Mouse (Mus musculus) adrenal gland, adult 18-20 months (tissue): Measurements from ENCODE around the gene Ugt1a2. TPM values are rescaled to one million over a fixed set of nuclear protein-coding genes. Genes with fewer than 3 reads are reported as not detected.
"Not testable (repeated sequence)": the region's sequence is repeated elsewhere in the genome, so short reads cannot be mapped to it uniquely, and the experiment has no call there.

ENCODE experiments used
- DNase-seq, 2 experiments: peaks; one replicate each; pipeline ENCODE4 v3.0.0; 2021 to 2022; ENCODE audit warnings: low spot score in 2 of 2
- long read RNA-seq, 2 experiments: library from polyadenylated mRNA; stranded (forward); transcript quantifications; one replicate each; pipeline ENCODE4 v2.0.0; 2021
- total RNA-seq, 2 experiments: library from RNA; stranded (reverse); gene quantifications; 1 replicate in 1 of 2; 2 replicates in 1 of 2; pipeline ENCODE4 v1.2.3; 2021

The Ugt1a2 gene
- total RNA-seq = 1 to 10 TPM in 1 of 2 experiments, not detected in 1; 1.3 TPM
- long read RNA-seq, experiment 1 = 0 reads
- long read RNA-seq, experiment 2, partial matches to known transcripts = 0 of 1 reads
- long read RNA-seq, experiment 2, other reads (novel, unspliced or antisense) = 0 of 1 reads

- DNase-seq = no peak
Observed at GRCm38 (mm10) chr1:88200456-88200855, at the start of gene Ugt1a2. Gene Ugt1a2, plus strand, starts transcription at chr1:88200601.

- no peak for DNase-seq
Observed at GRCm38 (mm10) chr1:88158430-88158829, 42.0 kb upstream of the Ugt1a2 start.

DNA sequence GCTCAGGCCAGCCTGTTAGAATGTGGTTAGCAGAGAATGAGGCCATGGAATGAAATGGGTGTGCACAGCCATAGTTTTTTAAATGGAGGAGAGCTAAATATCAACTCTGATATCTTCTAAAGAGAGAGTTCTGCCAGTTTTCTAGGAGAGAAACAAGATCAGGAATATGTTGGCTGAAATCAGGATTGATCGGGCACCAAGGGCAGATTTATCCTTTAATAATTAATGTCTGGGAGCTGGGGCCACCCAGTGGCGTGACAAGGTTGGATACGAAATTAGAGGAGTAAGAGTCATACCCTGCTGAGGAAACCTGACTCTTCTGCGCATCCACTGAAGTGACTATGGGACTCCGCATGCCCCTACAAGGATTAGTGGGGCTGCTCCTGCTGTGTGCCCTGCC lies 34.7 kb upstream of the Ugt1a2 start, which contains the start of gene Ugt1a5:
Ugt1a5 (plus strand) TSS at position 302 of the 400 bp plus-strand sequence.
- DNase-seq = no peak

DNA sequence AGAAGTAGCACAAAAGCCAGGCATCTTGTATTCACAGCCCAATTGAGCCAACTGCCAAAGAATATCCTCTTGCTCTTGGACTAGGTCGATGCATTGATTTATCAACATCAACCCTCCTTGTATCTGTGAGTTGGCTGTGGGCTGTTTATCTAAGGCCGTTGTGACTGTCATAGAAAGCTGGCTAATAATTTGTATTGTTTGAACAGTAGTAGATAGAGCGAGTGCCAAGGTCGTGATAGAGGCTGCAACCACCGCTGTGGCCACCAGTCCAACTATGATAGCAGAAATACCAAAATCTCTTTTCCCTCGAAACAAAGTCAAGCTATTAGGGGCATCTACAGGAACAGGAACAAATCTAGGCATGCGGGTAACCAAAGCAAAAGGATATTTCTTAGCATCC lies 28.2 kb upstream of the Ugt1a2 start:
- not testable (repeated sequence) for DNase-seq

DNA sequence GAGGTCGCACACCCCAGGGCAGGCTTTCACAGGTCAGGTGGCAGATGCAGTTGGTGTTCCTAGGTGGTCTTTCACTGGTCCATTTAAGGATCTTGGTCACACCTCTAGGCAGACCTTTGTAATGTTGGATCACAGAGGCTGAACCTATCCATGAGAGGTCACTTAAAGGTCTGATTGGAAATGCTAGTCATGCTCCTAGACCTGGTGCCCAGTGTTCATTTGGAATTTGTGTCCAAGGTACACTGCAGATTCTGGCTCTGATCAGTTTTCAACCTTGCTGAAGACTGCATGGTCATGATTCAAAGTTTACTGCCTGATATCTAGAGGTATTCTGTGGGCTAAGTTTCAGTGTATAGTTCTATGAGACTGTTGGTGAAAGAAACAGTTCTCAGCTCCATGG lies 20.7 kb upstream of the Ugt1a2 start:
- DNase-seq = no peak

DNA sequence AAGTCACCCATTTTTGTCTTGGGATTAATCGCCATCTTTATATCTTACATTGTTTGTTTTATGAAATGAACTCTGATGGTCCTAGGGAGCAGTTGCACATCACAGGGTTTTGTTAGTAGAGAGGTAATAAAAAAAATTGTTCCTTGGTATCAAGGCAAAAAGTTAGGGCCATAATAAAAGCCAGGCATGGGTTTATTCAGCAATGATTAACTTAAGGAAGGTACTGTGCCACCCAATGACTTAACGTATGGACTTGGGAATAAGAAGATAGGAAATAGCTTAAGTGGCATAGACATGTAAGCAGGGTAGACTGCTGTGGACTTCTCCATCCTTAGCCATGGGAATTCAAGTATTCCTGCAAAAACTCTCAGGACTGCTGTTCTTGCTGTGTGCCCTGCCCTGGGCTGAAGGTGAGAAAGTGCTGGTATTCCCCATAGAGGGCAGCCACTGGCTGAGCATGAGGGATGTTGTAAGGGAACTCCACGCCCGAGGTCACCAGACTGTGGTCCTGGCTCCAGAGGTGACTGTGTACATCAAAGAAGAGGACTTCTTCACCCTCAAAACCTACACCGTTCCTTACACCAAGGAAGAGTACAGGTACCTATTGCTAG lies 14.0 kb upstream of the Ugt1a2 start:
- no peak for DNase-seq

DNA sequence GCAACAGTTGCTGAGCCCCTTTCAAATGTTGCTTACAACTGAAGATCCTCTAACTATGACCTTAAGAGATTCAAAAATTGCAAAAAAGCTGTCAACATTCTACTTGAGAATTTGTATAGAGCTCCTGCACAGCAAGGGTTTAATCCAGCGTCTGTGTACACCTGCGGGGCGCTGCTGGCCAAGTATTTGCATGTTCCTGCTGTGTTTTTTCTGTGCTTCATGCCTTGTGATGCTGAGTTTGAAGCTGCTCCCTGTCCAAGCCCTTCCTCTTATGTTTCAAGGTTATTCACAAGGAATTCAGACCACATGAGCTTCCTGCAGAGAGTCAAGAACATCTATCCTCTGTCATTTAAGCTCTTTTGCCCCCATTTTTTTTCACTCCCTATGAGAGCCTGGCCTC lies 8.3 kb upstream of the Ugt1a2 start:
- no peak for DNase-seq

- no peak for DNase-seq
Observed at GRCm38 (mm10) chr1:88195687-88196086, 4.7 kb upstream of the Ugt1a2 start.

- no peak for DNase-seq
Observed at GRCm38 (mm10) chr1:88197443-88197842, 3.0 kb upstream of the Ugt1a2 start.

DNA sequence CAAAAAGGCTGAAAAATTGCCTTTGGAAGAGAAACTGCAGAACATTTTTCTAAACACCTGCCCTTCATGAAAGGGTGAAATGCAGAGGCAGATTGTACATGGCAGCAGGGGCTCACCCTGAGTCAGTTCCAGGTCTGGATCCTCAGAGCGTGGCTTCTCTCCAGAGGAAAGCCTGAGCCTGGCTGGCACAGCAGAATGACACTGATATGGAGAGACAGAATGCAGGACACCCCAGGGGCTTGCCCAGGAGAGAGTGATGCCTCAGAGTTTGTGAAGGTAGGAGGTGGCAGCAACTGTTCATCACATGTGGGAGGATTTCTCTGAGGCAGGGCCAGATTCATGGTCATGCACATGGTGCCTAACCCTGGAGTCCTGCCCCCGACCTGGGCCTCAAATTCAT lies 405 bp upstream of the Ugt1a2 start:
- no peak for DNase-seq

- peak; percentile 65 to 71 for DNase-seq
Observed at GRCm38 (mm10) chr1:88205294-88205922, 5.0 kb downstream of the Ugt1a2 start, which contains the start of gene Dnajb3. Gene Dnajb3, minus strand, starts transcription at chr1:88205782.

DNA sequence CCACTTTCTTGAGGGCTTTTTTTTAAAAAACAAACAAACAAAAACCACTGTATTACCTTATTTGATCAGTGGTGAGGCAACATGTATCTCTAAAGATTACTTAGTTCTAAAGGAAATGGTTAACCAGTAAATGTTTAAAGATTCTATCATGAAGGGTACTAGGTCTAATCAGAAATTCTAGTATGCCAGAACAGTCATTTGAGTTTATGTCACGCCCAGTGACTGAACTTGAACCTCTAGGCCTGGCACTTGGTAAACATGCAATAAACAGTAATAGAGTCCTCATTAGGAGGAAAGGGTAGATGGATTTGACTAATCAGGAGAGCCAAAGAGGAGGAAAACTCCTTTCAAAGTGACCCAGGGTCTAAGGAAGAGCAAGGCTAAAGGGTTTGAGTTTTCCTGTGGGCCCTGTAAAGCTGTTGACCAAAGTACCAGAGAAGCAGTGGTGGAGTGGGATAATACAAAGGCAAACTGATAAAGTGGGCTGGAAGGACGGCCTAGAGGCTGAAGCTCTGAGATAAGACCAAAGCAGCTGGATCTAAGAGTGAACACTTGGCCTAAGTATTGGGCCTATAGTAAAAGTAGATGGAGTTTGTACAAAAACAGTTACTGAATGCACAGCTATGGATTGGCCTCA lies 6.6 kb downstream of the Ugt1a2 start:
- no peak for DNase-seq

GRCm38 (mm10) chr1:88211812-88212211 lies 11.4 kb downstream of the Ugt1a2 start, which contains the start of gene Ugt1a1:
Gene Ugt1a1, plus strand, starts transcription at chr1:88211959.
- peak in 1 of 2 experiments; percentile 22 for DNase-seq

DNA sequence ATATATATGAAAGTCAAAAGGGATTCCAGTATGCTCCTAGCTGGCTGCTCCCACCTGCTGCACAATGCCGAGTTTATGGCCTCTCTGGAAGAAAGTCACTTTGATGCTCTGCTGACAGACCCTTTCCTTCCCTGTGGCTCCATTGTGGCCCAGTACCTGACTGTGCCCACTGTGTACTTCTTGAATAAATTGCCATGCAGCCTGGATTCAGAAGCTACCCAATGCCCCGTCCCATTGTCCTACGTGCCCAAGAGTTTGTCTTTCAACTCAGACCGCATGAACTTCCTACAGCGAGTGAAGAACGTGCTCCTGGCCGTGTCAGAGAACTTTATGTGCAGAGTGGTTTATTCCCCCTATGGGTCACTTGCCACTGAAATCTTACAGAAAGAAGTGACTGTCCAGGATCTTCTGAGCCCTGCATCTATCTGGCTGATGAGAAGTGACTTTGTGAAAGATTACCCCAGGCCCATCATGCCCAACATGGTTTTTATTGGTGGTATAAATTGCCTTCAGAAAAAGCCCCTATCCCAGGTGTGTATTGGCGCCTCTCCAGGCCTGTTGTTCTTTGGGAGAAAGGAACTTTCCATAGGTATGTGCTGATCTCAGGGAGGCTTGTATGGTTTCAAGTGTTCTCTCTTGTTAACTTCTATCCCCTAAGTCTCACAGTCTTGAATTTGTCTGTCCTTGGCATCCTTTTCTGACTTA lies 12.1 kb downstream of the Ugt1a2 start:
- peak in 1 of 2 experiments; percentile 19 for DNase-seq

DNA sequence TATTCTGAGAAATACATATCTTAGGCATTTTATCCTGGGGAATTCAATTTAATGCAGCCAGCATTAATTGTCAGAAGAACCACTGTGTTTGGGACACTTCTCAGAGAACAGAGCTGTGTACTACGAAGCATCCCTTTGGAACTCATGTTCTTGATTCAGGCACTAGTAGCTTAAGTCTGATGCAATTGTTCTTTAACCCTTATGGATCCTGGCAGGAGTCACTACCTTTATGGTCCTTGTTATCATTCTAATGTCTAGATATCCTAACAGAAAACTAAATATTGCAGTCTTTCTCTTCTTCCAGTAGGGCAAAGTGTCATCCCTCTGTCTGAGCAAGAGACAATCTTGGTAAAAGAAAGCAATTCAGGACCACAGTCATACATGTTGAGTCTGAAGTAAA lies 12.7 kb downstream of the Ugt1a2 start:
- DNase-seq = no peak

DNA sequence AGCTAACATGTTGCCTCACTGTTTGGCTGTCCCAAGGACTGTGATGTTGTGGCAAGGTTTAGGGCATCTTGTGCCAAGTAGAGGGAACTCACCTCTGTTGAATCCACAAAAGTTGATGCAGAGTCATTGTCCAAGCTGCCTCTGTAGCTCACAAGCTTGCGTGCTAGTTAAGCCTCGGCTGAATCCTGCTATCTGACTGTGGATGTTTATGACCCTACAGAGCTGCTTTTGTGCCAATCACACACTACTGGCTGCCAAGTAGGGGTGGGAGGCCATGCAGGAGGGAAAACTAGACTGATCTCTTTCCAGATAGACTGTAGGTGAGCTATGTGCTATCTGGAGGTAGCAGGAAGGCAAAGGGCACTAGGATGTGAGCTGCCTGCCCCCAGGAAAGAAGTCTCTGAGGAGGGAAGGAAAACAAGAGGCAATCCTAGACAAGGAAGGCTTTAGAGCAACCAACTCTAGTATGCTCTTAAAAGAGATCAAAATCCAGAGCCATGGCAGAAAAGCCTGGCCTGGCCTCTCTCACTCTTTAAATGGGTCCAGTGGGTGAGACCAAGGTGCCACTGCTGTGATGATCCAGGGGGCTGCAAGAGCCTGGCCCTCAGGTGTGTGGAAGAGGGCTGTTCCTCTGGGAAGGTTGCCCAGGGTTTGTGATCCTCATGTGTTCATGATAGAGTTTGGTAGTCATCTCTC lies 13.5 kb downstream of the Ugt1a2 start:
- peak in 1 of 2 experiments; percentile 22 for DNase-seq

GRCm38 (mm10) chr1:88214462-88214952 lies 14.1 kb downstream of the Ugt1a2 start:
- DNase-seq = no peak

GRCm38 (mm10) chr1:88215466-88216380 lies 15.3 kb downstream of the Ugt1a2 start:
- peak in 1 of 2 experiments; percentile 19 for DNase-seq

- DNase-seq = peak in 1 of 2 experiments; percentile 21
Observed at GRCm38 (mm10) chr1:88216551-88216950, 16.1 kb downstream of the Ugt1a2 start.
